Mouse (Mus musculus) layer of hippocampus, adult 9-10 months (tissue): ENCODE data around the gene Agpat4.
A peak's percentile ranks its signal among the peaks of the same experiment; 100 is the strongest.

ENCODE experiments used
- DNase-seq: peaks from one replicate; pipeline ENCODE4 v3.0.0; 2022; ENCODE audit warnings: low spot score

The Agpat4 gene

GRCm38 (mm10) chr17:12228471-12228870 lies 110.0 kb downstream of the Agpat4 start:
- no peak for DNase-seq

DNA sequence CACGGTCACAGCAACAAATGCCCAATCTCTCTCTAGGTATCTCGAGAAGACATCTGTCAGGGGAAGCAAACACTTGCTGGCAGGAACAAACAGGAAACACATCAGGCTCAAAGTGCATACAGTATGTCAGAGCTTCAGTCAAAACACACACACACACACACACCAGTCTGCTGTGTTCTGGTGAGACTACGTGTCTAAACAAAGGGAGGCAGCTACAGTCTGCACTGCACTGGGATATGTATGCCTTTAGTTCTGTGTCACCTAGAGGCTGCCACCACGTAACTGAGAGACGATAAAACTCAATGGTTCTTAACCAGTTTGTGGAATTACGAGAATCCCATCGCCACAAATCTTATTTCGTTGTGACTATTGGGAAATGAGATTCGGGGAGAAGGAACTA lies 111.3 kb downstream of the Agpat4 start:
- no peak for DNase-seq

GRCm38 (mm10) chr17:12230167-12230566 lies 111.7 kb downstream of the Agpat4 start:
- DNase-seq: no peak

DNA sequence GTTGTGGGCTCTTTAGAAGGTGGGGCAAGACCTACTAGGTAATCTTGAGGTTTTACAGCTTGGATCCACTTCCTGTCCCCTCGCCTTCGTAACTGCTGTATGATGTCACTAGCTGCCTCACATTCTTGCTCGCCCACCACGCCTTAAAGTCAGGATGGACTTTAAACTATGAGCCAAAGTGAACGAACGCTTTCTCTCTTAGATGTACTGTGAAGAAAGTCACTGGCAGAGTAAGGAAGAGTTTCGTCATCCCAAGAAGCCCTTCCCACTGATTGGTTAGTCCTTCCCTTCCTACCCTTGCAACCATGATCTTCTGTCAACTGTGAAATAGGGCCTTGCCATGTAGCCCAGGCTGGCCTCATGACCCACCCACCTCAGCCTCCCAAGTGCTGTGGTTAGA lies 112.6 kb downstream of the Agpat4 start:
- DNase-seq: no peak

DNA sequence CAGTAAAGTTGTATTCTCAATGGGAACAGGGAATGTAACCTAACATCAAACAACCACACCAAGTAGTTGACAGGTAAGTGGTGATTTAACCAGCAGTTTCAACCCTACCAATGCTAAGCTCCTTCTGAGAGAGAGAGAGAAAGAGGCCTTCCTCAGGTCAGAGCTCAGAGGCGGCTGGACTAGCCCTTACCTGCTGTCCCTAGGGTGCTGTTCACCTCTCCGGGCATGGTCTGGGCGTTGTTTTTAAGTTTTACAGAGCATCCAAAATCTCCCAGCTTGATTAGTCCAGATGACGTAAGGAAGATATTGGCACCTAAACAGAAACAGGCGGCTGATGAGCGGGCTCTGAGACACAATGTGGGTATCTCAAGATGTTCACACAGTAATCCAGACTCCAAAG lies 114.2 kb downstream of the Agpat4 start:
- DNase-seq: no peak

- DNase-seq: no peak
Measured at GRCm38 (mm10) chr17:12240701-12241100, 122.2 kb downstream of the Agpat4 start.

GRCm38 (mm10) chr17:12249783-12250504 lies 131.4 kb downstream of the Agpat4 start:
- peak; percentile 45 for DNase-seq

DNA sequence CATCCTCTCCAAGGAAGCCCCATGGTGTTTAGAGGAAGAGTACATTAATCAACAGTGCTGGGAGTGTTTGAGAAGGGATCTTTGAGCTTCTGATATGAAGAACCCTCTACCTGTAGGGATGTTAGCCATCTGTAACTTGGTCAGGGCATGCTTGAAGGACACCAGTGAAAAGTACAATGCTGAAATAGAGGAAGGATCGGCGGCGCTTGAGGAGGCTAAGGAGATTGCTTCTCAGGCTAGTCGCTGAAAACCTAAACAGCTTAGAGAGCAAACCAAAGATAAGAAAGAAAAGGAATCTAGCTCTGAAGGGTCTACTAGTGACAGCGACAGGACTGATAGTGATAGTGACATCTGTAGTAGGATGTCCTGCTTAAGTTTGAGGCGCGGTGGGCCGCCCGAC lies 132.1 kb downstream of the Agpat4 start:
- no peak for DNase-seq

- DNase-seq: no peak
Measured at GRCm38 (mm10) chr17:12256142-12256541, 137.6 kb downstream of the Agpat4 start.

- no peak for DNase-seq
Measured at GRCm38 (mm10) chr17:12258517-12258916, 140.0 kb downstream of the Agpat4 start.

- DNase-seq: no peak
Measured at GRCm38 (mm10) chr17:12259957-12260356, 141.5 kb downstream of the Agpat4 start.

GRCm38 (mm10) chr17:12261376-12261775 lies 142.9 kb downstream of the Agpat4 start:
- no peak for DNase-seq

DNA sequence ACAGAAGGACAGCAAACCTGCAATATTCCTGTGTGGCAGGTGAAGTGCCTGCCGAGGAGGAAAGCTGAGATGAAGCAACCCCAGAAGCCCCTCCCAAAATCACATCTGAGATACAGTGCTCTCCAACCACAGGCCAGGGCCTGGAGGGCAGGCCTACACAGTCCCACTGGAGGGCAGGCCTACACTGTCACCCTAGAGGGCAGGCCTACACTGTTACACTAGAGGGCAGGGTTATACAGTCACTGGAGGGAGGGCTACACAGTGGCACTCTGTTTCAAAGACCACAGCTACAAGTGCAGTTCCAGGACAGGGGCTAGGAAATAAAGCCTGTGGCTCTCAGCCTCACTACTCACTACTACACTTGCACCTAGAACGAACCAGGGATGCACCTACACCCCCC lies 143.4 kb downstream of the Agpat4 start:
- DNase-seq: no peak

- DNase-seq: no peak
Measured at GRCm38 (mm10) chr17:12262851-12263250, 144.3 kb downstream of the Agpat4 start.

- no peak for DNase-seq
Measured at GRCm38 (mm10) chr17:12263787-12264186, 145.3 kb downstream of the Agpat4 start.

DNA sequence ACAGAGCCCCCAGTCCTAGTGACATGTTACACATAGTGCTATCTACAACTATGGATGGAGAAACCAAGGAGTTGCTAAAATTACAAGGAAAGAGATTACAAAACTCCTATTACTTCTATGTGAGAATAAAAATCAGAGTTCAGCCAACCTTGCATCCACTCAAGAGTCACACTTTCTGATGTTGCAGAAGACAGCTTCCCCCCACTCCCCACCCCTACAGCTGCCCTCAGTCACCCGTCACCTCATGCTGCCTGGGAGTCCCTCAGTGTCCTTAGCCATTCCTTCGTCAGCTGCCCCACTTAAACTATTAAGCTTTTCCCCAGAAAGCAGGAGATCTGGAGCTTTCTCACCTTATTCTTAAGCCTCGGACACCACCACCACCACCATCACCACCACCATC lies 145.8 kb downstream of the Agpat4 start:
- DNase-seq: no peak

DNA sequence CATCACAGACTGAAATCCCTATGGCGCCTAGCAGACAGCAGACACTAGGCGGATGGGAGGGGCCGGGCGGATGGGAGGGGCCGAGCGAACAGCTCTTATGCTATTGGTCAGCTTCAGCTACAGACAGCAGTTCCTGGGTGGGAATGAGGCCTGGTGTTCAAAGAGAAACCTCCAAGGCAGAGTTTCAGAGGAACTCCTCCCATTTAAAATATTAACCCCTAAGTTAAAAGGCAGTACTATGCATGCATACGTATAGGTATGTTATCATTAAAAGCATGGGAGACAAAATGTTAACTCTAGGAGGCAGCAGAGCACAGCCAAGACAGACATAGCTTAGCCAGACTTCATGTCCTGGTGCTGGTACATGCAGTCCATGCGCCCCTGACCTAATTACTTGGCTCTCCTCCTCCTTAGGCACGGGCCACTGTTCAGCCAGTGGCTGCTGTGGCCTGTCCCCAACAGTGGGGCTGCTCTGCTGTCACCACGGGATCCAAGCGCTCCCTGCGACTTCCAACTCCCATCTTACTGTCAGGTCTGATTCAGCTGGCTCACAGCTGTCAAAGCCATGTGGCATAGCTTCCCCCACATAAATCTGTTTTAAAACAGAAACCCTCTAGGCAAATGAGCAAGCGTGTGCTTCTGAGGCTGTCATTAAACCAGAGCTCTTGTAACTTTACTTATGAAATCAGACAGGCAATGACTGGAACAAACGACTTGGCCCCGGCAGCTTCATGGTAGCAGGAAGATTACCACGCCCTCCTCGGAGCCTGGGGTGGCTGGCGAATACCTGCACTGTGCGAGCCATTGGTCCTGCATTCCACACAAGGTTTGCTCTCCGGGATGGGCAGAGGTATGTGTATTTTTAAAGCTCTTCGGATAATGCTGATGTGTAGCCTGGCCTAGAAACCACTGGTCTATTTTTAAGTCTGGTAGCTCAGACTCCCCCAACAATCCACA lies 147.7 kb downstream of the Agpat4 start:
- peak; percentile 59 for DNase-seq

GRCm38 (mm10) chr17:12268091-12268490 lies 149.6 kb downstream of the Agpat4 start:
- no peak for DNase-seq

GRCm38 (mm10) chr17:12268538-12268937 lies 150.0 kb downstream of the Agpat4 start:
- DNase-seq: no peak
